Mouse (Mus musculus): ENCODE measurements at regions not wholly inside any gene's neighbourhood (a gene's known extent, or its start where the extent isn't known, plus 50 kb on each side); places are given as distances from the start of the nearest gene placed in this dataset.

GRCm38 (mm10) chr15:85676156-85676555 lies 58.6 kb upstream of the Ppara start:
- no peak for TF ChIP-seq CTCF (IDR thresholded peaks at IDR 0.05; ENCODE audit: low read depth)
- no peak for TF ChIP-seq EP300 (optimal IDR thresholded peaks at IDR 0.05)
